Mouse (Mus musculus) myocyte (in vitro differentiated cells): ENCODE measurements around the gene Trp53rka. TPM values are rescaled to one million over a fixed set of nuclear protein-coding genes. Genes with fewer than 3 reads are reported as not detected.

ENCODE experiments used
- H3K27me3 ChIP-seq: one replicate; pipeline ENCODE4 v1.6.1; 2011; ENCODE audit not compliant: control insufficient read depth, insufficient read depth, insufficient read length
- H3K36me3 ChIP-seq: one replicate; pipeline ENCODE4 v1.6.1; 2011; ENCODE audit not compliant: control insufficient read depth, insufficient read depth
- H3K4me2 ChIP-seq: one replicate; pipeline ENCODE4 v1.6.1; 2011; ENCODE audit warnings: low read depth, control low read depth
- H3K4me3 ChIP-seq: one replicate; pipeline ENCODE4 v1.5.1; 2011; ENCODE audit warnings: mild to moderate bottlenecking, control low read depth, moderate library complexity
- H3K79me2 ChIP-seq: one replicate; pipeline ENCODE4 v1.6.1; 2011; ENCODE audit not compliant: control insufficient read depth, insufficient read depth
- H3ac ChIP-seq: one replicate; pipeline ENCODE4 v1.6.1; 2011; ENCODE audit not compliant: control insufficient read depth, insufficient read length
- CEBPB ChIP-seq: IDR thresholded peaks from 2 replicates; pipeline ENCODE4 v1.6.1; 2011; ENCODE audit warnings: mild to moderate bottlenecking, moderate library complexity; ENCODE audit not compliant: poor library complexity, insufficient read depth, severe bottlenecking
- E2F4 ChIP-seq: IDR thresholded peaks from one replicate; pipeline ENCODE4 v1.6.1; 2011; ENCODE audit warnings: mild to moderate bottlenecking, control low read depth, moderate library complexity; ENCODE audit not compliant: insufficient read depth
- MAX ChIP-seq: IDR thresholded peaks from one replicate; pipeline ENCODE4 v1.6.1; 2011; ENCODE audit warnings: low read depth, mild to moderate bottlenecking, control low read depth
- MYOD1 ChIP-seq, 3 experiments: IDR thresholded peaks; one replicate each; pipeline ENCODE4 v1.6.1; 2011; ENCODE audit warnings: control low read depth in 2 of 3, low read depth in 2 of 3, mild to moderate bottlenecking in 2 of 3, moderate library complexity in 1 of 3; ENCODE audit not compliant: insufficient read length in 2 of 3, control insufficient read depth in 1 of 3
- MYOG ChIP-seq, 3 experiments: IDR thresholded peaks; one replicate each; pipeline ENCODE4 v1.6.1; 2011; ENCODE audit warnings: control low read depth in 2 of 3, low read depth in 2 of 3, mild to moderate bottlenecking in 2 of 3; ENCODE audit not compliant: insufficient read length in 2 of 3, control insufficient read depth in 1 of 3, insufficient read depth in 1 of 3
- POLR2A ChIP-seq: IDR thresholded peaks from one replicate; pipeline ENCODE4 v1.6.1; 2011; ENCODE audit warnings: low read depth, mild to moderate bottlenecking, control low read depth, moderate library complexity; ENCODE audit not compliant: insufficient read length
- POLR2AphosphoS2 ChIP-seq: IDR thresholded peaks from one replicate; pipeline ENCODE4 v1.6.1; 2011; ENCODE audit warnings: low read depth, control low read depth; ENCODE audit not compliant: insufficient read length
- REST ChIP-seq: IDR thresholded peaks from one replicate; pipeline ENCODE4 v1.6.1; 2011; ENCODE audit warnings: mild to moderate bottlenecking, control low read depth, moderate library complexity; ENCODE audit not compliant: insufficient read depth, insufficient read length
- SRF ChIP-seq: IDR thresholded peaks from one replicate; pipeline ENCODE4 v1.6.1; 2011; ENCODE audit warnings: low read depth; ENCODE audit not compliant: control insufficient read depth, insufficient read length
- TCF12 ChIP-seq: IDR thresholded peaks from one replicate; pipeline ENCODE4 v1.6.1; 2011; ENCODE audit warnings: mild to moderate bottlenecking, control low read depth; ENCODE audit not compliant: poor library complexity, insufficient read depth, severe bottlenecking
- TCF3 ChIP-seq: IDR thresholded peaks from one replicate; pipeline ENCODE4 v1.6.1; 2011; ENCODE audit warnings: low read depth, control low read depth; ENCODE audit not compliant: insufficient read length
- USF1 ChIP-seq: IDR thresholded peaks from one replicate; pipeline ENCODE4 v1.6.1; 2011; ENCODE audit warnings: low read depth, mild to moderate bottlenecking, control low read depth, moderate library complexity
- polyA plus RNA-seq: library from polyadenylated mRNA; unstranded; fragments of >200 nt; fragmentation: generic; extraction: Trizol; gene quantifications from one replicate; pipeline ENCODE4 v1.2.1, GENCODE M21; 2012; ENCODE audit warnings: missing spikeins

Trp53rka gene
- polyA plus RNA-seq, 1 experiment, result 19.7 TPM

- Histone ChIP-seq H3K4me3 (peak overlapping the region; percentile 67), H3K36me3 (peaks cover 3% of the 10 kb centered on the region), H3K27me3 (no peaks in the 10 kb centered on the region), H3K4me2 (no peak overlapping the region), H3K79me2 (peaks cover 7% of the 10 kb centered on the region), H3ac (no peak overlapping the region)
- TF ChIP-seq REST (no peak), POLR2AphosphoS2 (no peak), CEBPB (no peak), E2F4 (no peak), TCF12 (no peak), TCF3 (no peak), SRF (no peak), MAX (no peak), USF1 (no peak)
Measured at GRCm38 (mm10) chr2:165494495-165494894, 1.4 kb upstream of the Trp53rka start.

- peak overlapping the region; percentile 67 for H3K4me3 ChIP-seq
Measured at GRCm38 (mm10) chr2:165493587-165494210, 575 bp upstream of the Trp53rka start.

DNA sequence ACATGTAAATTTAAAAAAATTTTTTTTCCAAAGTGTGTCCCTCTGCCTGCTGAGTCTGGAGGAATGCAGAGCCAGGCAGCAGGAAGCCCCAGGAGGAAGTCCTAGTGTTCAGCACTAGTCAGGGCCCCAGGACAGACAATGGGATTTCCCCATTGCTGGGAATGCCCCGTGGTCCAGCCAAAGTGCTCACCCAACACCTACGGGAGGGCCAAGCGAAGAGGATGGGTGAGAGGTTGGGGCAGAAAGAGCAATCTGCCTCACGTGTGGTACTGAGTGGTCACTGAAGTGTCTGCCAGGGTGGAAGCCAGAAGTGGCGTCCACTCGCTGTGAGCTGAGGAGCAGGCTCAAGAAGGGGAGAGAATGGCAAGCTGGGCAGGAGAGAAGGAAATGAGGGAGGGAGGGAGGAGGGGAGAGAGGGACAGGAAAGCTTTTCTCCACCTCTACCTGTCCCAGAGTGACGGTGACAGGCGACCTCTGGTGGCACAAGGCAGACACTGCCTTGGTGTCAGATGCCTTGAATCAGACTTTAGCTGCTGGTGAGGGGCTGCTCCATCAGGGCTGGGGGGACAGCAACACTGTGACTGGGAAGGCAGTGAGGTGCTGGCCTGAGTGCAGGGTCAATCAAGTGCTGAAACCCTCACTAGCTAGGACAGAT, 6.1 kb downstream of the Trp53rka start:
- TF ChIP-seq TCF12 (no peak), E2F4 (no peak), MYOG (IDR thresholded peaks at IDR 0.05; ENCODE audit: control insufficient read depth in 1 of 3, insufficient read depth in 1 of 3, insufficient read length in 2 of 3, low read depth in 2 of 3) (no peak), REST (no peak), USF1 (no peak), POLR2A (no peak), TCF3 (no peak), SRF (no peak), CEBPB (no peak), MAX (no peak), POLR2AphosphoS2 (no peak), MYOD1 (IDR thresholded peaks at IDR 0.05; ENCODE audit: control insufficient read depth in 1 of 3, insufficient read length in 2 of 3, low read depth in 2 of 3) (no peak)
- Histone ChIP-seq H3ac (no peak overlapping the region), H3K36me3 (peaks cover 3% of the 10 kb centered on the region), H3K4me3 (no peak overlapping the region), H3K27me3 (peaks cover 13% of the 10 kb centered on the region), H3K4me2 (no peak overlapping the region), H3K79me2 (no peaks in the 10 kb centered on the region)

More at GRCm38 (mm10) chr2:165493587-165494210, 575 bp upstream of the Trp53rka start:
- peaks cover 3% of the 10 kb centered on the region for H3K36me3 ChIP-seq
- peaks cover 7% of the 10 kb centered on the region for H3K79me2 ChIP-seq
- peak overlapping the region; percentile 84 for H3K4me2 ChIP-seq
- no peak for TF ChIP-seq SRF
- no peak for TF ChIP-seq TCF12
- TF ChIP-seq CEBPB, result no peak
- no peak for TF ChIP-seq REST
- no peak for TF ChIP-seq MAX
- TF ChIP-seq POLR2AphosphoS2, result no peak
- TF ChIP-seq USF1, result no peak
- TF ChIP-seq E2F4, result no peak
- no peak for TF ChIP-seq TCF3
- TF ChIP-seq MYOG (IDR thresholded peaks at IDR 0.05; ENCODE audit: control insufficient read depth in 1 of 3, insufficient read depth in 1 of 3, insufficient read length in 2 of 3, low read depth in 2 of 3), result no peak
- no peak for TF ChIP-seq POLR2A
- TF ChIP-seq MYOD1 (IDR thresholded peaks at IDR 0.05; ENCODE audit: control insufficient read depth in 1 of 3, insufficient read length in 2 of 3, low read depth in 2 of 3), result no peak
- H3ac ChIP-seq, result peak overlapping the region; percentile 29
- H3K27me3 ChIP-seq, result no peaks in the 10 kb centered on the region

GRCm38 (mm10) chr2:165486401-165486800, 6.7 kb downstream of the Trp53rka start:
- Histone ChIP-seq H3K4me2 (no peak overlapping the region), H3K27me3 (peaks cover 15% of the 10 kb centered on the region), H3ac (no peak overlapping the region), H3K36me3 (peaks cover 3% of the 10 kb centered on the region), H3K4me3 (no peak overlapping the region), H3K79me2 (no peaks in the 10 kb centered on the region)
- TF ChIP-seq POLR2A (no peak), USF1 (no peak), TCF3 (no peak), POLR2AphosphoS2 (no peak), REST (no peak), MAX (no peak), MYOG (IDR thresholded peaks at IDR 0.05; ENCODE audit: control insufficient read depth in 1 of 3, insufficient read depth in 1 of 3, insufficient read length in 2 of 3, low read depth in 2 of 3) (no peak), CEBPB (no peak), E2F4 (no peak), TCF12 (no peak)
